Mouse (Mus musculus) embryo, embryonic 11 days (tissue): ENCODE data around the gene Hdac10.

Experiments used
- DNase-seq: peaks from one replicate; pipeline ENCODE4 v3.0.0-alpha.2; 2015

Hdac10 gene

GRCm38 (mm10) chr15:89073993-89074603, 54.4 kb downstream of the Hdac10 start:
- no peak for DNase-seq
